Mouse (Mus musculus) stomach, embryonic 15.5 days (tissue): ENCODE measurements around the gene Gm8279. TPM values are rescaled to one million over a fixed set of nuclear protein-coding genes. Genes with fewer than 3 reads are reported as not detected.
"Not testable (repeated sequence)": the region's sequence is repeated elsewhere in the genome, so short reads cannot be mapped to it uniquely, and the experiment has no call there.

Experiments
- ATAC-seq: fragments of 200-750 bp; cut with Nextera tagmentation; 2 replicates; pipeline ENCODE4 v1.8.0; 2017; ENCODE audit warnings: low read depth, moderate number of reproducible peaks, moderate TSS enrichment; ENCODE audit not compliant: insufficient read depth, low FRiP score
- H3K27ac ChIP-seq: fragments of 300-500 bp; sonication (generic); 2 replicates; pipeline ENCODE4 v1.5.1; 2015; ENCODE audit warnings: mild to moderate bottlenecking, inconsistent platforms
- H3K27me3 ChIP-seq: fragments of 300-500 bp; sonication (generic); replicated peaks from 2 replicates; pipeline ENCODE4 v1.6.1; 2015; ENCODE audit warnings: inconsistent platforms
- H3K36me3 ChIP-seq: fragments of 300-500 bp; sonication (generic); 2 replicates; pipeline ENCODE4 v1.6.1; 2015; ENCODE audit warnings: inconsistent platforms
- H3K4me1 ChIP-seq: fragments of 300-500 bp; sonication (generic); 2 replicates; pipeline ENCODE4 v1.6.1; 2015; ENCODE audit warnings: inconsistent platforms
- H3K4me2 ChIP-seq: fragments of 300-500 bp; sonication (generic); 2 replicates; pipeline ENCODE4 v1.6.1; 2015; ENCODE audit warnings: mild to moderate bottlenecking, inconsistent platforms
- H3K4me3 ChIP-seq: fragments of 300-500 bp; sonication (generic); replicated peaks from 2 replicates; pipeline ENCODE4 v1.5.1; 2015; ENCODE audit warnings: inconsistent platforms
- H3K9ac ChIP-seq: fragments of 300-500 bp; sonication (generic); 2 replicates; pipeline ENCODE4 v1.6.1; 2015; ENCODE audit warnings: inconsistent platforms
- H3K9me3 ChIP-seq: fragments of 300-500 bp; sonication (generic); 2 replicates; pipeline ENCODE4 v1.6.1; 2016; ENCODE audit warnings: inconsistent platforms
- WGBS: fragments of 180-500 bp; shearing (Covaris S2); methylation state at CpG from one replicate; pipeline ENCODE4 v1.1.7; 2015; 5-methylcytosine and 5-hydroxymethylcytosine counted together
- polyA plus RNA-seq: library from polyadenylated mRNA; unstranded; fragments of >200 nt; fragmentation: Nextera tagmentation; extraction: Ambion mirVana; gene quantifications from 2 replicates; pipeline ENCODE4 v1.2.1, GENCODE M21; 2015

The Gm8279 gene
- polyA plus RNA-seq = not detected in 2 replicates

GRCm38 (mm10) chr14:5131219-5131618, at the start of gene Gm8279:
Gm8279 (plus strand) TSS chr14:5131519.
- not testable (repeated sequence) for H3K27me3 ChIP-seq, H3K27ac ChIP-seq, H3K4me3 ChIP-seq, H3K9ac ChIP-seq, H3K4me2 ChIP-seq, H3K4me1 ChIP-seq, H3K9me3 ChIP-seq, H3K36me3 ChIP-seq, ATAC-seq
- WGBS = 68% methylated on average over 2 of the region's 2 CpGs

GRCm38 (mm10) chr14:5164235-5164634, 32.9 kb downstream of the Gm8279 start, which contains the start of gene Gm3317:
Gm3317 (plus strand) TSS chr14:5164535.
- ATAC-seq, H3K27me3 ChIP-seq, H3K27ac ChIP-seq, H3K9me3 ChIP-seq, H3K4me2 ChIP-seq, H3K4me1 ChIP-seq, H3K4me3 ChIP-seq, H3K9ac ChIP-seq, H3K36me3 ChIP-seq: not testable (repeated sequence)
- WGBS = no CpG with 5 or more reads among the region's 1 CpGs

GRCm38 (mm10) chr14:5185493-5185892, 54.2 kb downstream of the Gm8279 start, which contains the start of gene Gm8271:
Gm8271 (plus strand) TSS chr14:5185793.
- H3K4me1 ChIP-seq, H3K27me3 ChIP-seq, ATAC-seq, H3K4me3 ChIP-seq, H3K4me2 ChIP-seq, H3K9ac ChIP-seq, H3K9me3 ChIP-seq, H3K36me3 ChIP-seq, H3K27ac ChIP-seq: not testable (repeated sequence)
- WGBS = no CpG with 5 or more reads among the region's 3 CpGs

Other genes starting within 250 kb of the Gm8279 start
- gene Gm3278, start 239.1 kb upstream of the Gm8279 start, polyA plus RNA-seq = not detected in 2 replicates
- not detected in 2 replicates for gene Gm8297, start 147.6 kb upstream of the Gm8279 start, polyA plus RNA-seq
- gene Gm3298, start 115.6 kb upstream of the Gm8279 start, polyA plus RNA-seq = not detected in 2 replicates
- not detected in 2 replicates for gene 4930555G01Rik, start 80.9 kb upstream of the Gm8279 start, polyA plus RNA-seq
- 0.97 and 1.2 TPM in 2 replicates for gene Gm8281, start 60.5 kb upstream of the Gm8279 start, polyA plus RNA-seq
- gene Gm3317, start 33.0 kb downstream of the Gm8279 start, polyA plus RNA-seq = not detected in 2 replicates
- not detected in 2 replicates for gene Gm8271, start 54.3 kb downstream of the Gm8279 start, polyA plus RNA-seq
- not detected in 2 replicates for gene Gm3526, start 129.1 kb downstream of the Gm8279 start, polyA plus RNA-seq
- gene Gm3542, start 203.4 kb downstream of the Gm8279 start, polyA plus RNA-seq = not detected in 2 replicates